Mouse (Mus musculus) thymus, adult 2 months (tissue): Measurements from ENCODE around the gene Scrn2.

Source experiments
- CTCF ChIP-seq: fragments of 200-500 bp; IDR thresholded peaks from 2 replicates; pipeline ENCODE4 v1.5.1; 2012; ENCODE audit warnings: mild to moderate bottlenecking, control low read depth, low read length, moderate library complexity, borderline replicate concordance; ENCODE audit not compliant: control insufficient read depth, poor library complexity, insufficient read depth; ENCODE audit errors: extremely low read depth
- POLR2A ChIP-seq: fragments of 200-500 bp; IDR thresholded peaks from 2 replicates; pipeline ENCODE4 v1.6.1; 2012; ENCODE audit warnings: mild to moderate bottlenecking, low read length, control low read depth, moderate library complexity; ENCODE audit not compliant: control insufficient read depth, poor library complexity, insufficient read depth; ENCODE audit errors: extremely low read depth

DNA sequence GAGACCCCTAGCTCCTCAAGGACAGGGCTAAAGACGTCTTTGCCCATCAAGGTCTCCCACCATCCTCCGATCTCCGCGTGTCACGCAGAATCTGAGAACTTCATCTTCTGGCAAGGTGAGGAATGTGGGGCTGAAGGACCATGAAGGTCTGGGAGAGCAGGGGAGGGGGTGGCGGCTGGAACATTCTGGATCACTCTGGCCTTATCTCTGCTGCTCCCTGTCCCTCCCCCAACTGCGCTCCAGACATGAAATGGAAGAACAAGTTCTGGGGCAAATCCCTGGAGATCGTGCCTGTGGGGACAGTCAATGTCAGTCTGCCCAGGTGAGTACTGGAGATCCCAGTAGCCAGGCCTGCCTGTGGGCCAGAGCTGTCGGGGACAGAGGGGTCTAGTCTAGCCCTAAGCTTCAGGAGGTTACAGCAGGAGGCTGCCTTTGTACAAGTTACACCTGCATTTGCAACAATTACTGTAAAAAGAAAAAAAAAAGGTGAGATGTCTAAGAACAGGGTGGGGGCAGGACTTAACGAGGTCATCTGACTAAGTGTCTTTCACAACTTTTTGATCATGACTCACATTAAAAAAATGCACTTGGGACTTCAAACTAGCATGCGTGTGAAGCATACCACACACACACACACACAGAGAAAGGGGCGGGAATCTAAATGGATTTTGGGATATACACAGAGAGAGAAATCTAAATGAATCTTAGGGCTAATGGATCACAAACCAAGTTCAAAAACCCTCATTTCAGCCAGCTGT lies 36.0 kb downstream of the Scrn2 start:
- TF ChIP-seq CTCF (no peak), POLR2A (no peak)
